Mouse (Mus musculus) cerebellum, adult 11-12 months (tissue): Measurements from ENCODE around the gene Tmem119.

Experiments used
- DNase-seq: peaks from one replicate; pipeline ENCODE4 v3.0.0; 2022

Gene Tmem119

GRCm38 (mm10) chr5:113751521-113752157 lies 48.7 kb downstream of the Tmem119 start:
- DNase-seq = no peak

GRCm38 (mm10) chr5:113748556-113749331 lies 51.6 kb downstream of the Tmem119 start:
- DNase-seq = no peak

- DNase-seq = no peak
Observed at GRCm38 (mm10) chr5:113747629-113748028, 52.7 kb downstream of the Tmem119 start.
